Mouse (Mus musculus) myocyte (in vitro differentiated cells): Measurements from ENCODE around the gene Kcnn3.

Experiments
- MAX ChIP-seq: IDR thresholded peaks from one replicate; pipeline ENCODE4 v1.6.1; 2011; ENCODE audit warnings: low read depth, mild to moderate bottlenecking, control low read depth
- POLR2A ChIP-seq: IDR thresholded peaks from one replicate; pipeline ENCODE4 v1.6.1; 2011; ENCODE audit warnings: low read depth, mild to moderate bottlenecking, control low read depth, moderate library complexity; ENCODE audit not compliant: insufficient read length
- REST ChIP-seq: IDR thresholded peaks from one replicate; pipeline ENCODE4 v1.6.1; 2011; ENCODE audit warnings: mild to moderate bottlenecking, control low read depth, moderate library complexity; ENCODE audit not compliant: insufficient read depth, insufficient read length
- TCF12 ChIP-seq: IDR thresholded peaks from one replicate; pipeline ENCODE4 v1.6.1; 2011; ENCODE audit warnings: mild to moderate bottlenecking, control low read depth; ENCODE audit not compliant: poor library complexity, insufficient read depth, severe bottlenecking
- USF1 ChIP-seq: IDR thresholded peaks from one replicate; pipeline ENCODE4 v1.6.1; 2011; ENCODE audit warnings: low read depth, mild to moderate bottlenecking, control low read depth, moderate library complexity

- TF ChIP-seq USF1 (no peak), POLR2A (no peak), MAX (no peak), REST (no peak), TCF12 (no peak)
Observed at GRCm38 (mm10) chr3:89548805-89549204, 28.8 kb downstream of the Kcnn3 start.
